Mouse (Mus musculus) hindbrain, embryonic 15.5 days (tissue): Measurements from ENCODE around the gene Arid3b. TPM values are rescaled to one million over a fixed set of nuclear protein-coding genes. Genes with fewer than 3 reads are reported as not detected.

Source experiments
- ATAC-seq: fragments of 200-750 bp; cut with Nextera tagmentation; 2 replicates; pipeline ENCODE4 v1.8.0; 2017; ENCODE audit warnings: low read depth, moderate number of reproducible peaks, moderate TSS enrichment; ENCODE audit not compliant: low FRiP score
- H3K27ac ChIP-seq: fragments of 300-500 bp; sonication (generic); replicated peaks from 2 replicates; pipeline ENCODE4 v1.5.1; 2015; ENCODE audit warnings: mild to moderate bottlenecking, inconsistent platforms
- H3K27me3 ChIP-seq: fragments of 300-500 bp; sonication (generic); 2 replicates; pipeline ENCODE4 v1.6.1; 2015; ENCODE audit warnings: control low read depth, inconsistent platforms
- H3K36me3 ChIP-seq: fragments of 300-500 bp; sonication (generic); 2 replicates; pipeline ENCODE4 v1.6.1; 2015; ENCODE audit warnings: control low read depth, inconsistent platforms
- H3K4me1 ChIP-seq: fragments of 300-500 bp; sonication (generic); replicated peaks from 2 replicates; pipeline ENCODE4 v1.6.1; 2015; ENCODE audit warnings: control low read depth, inconsistent platforms
- H3K4me2 ChIP-seq: fragments of 300-500 bp; sonication (generic); 2 replicates; pipeline ENCODE4 v1.6.1; 2015; ENCODE audit warnings: moderate library complexity, mild to moderate bottlenecking, inconsistent platforms
- H3K4me3 ChIP-seq: fragments of 300-500 bp; sonication (generic); 2 replicates; pipeline ENCODE4 v1.5.1; 2015; ENCODE audit warnings: mild to moderate bottlenecking, inconsistent platforms
- H3K9ac ChIP-seq: fragments of 300-500 bp; sonication (generic); 2 replicates; pipeline ENCODE4 v1.6.1; 2015; ENCODE audit warnings: inconsistent platforms
- H3K9me3 ChIP-seq: fragments of 300-500 bp; sonication (generic); 2 replicates; pipeline ENCODE4 v1.6.1; 2016; ENCODE audit warnings: control low read depth, inconsistent platforms
- WGBS: fragments of 180-500 bp; shearing (Covaris S2); methylation state at CpG from one replicate; pipeline ENCODE4 v1.1.7; 2015; 5-methylcytosine and 5-hydroxymethylcytosine counted together
- polyA plus RNA-seq: library from polyadenylated mRNA; unstranded; fragments of >200 nt; fragmentation: Nextera tagmentation; extraction: Ambion mirVana; gene quantifications from 2 replicates; pipeline ENCODE4 v1.2.1, GENCODE M21; 2015

Arid3b gene
- polyA plus RNA-seq, 1 experiment from 2014 or later, result 7.7 TPM

DNA sequence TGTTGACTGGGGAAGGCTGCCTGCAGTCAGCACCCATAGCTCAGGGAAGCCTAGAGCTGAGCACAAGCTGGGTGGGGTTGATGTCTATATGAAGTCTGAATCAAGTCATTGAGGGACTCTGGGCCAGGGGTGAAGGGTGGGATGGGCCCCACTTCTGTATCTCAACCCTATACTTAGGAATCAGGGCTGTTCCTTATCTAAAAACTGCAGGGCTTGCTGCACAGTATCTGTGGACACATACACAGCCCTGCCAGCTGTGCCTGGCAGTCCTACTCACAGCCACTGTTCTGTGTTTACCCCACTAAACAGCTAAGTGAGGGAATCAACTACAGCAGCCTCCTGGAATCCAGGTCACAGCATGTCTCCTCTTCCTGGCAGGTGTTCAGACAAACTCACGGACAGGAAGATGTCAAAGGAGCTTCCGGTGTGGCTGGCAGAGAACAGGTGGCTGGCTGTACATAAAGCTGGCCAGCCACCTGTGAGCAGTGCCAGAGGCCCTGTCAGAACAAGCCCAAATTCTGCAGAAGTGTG is 67.0 kb downstream of the Arid3b start:
- WGBS, result 74% methylated on average over 2 of the region's 2 CpGs
- Histone ChIP-seq H3K4me2 (no peak overlapping the region), H3K9me3 (no peaks in the 10 kb centered on the region), H3K4me3 (no peak overlapping the region), H3K36me3 (no peaks in the 10 kb centered on the region), H3K27me3 (no peaks in the 10 kb centered on the region), H3K27ac (no peak overlapping the region), H3K9ac (no peak overlapping the region), H3K4me1 (peaks cover 9% of the 10 kb centered on the region)
- no peak for ATAC-seq

DNA sequence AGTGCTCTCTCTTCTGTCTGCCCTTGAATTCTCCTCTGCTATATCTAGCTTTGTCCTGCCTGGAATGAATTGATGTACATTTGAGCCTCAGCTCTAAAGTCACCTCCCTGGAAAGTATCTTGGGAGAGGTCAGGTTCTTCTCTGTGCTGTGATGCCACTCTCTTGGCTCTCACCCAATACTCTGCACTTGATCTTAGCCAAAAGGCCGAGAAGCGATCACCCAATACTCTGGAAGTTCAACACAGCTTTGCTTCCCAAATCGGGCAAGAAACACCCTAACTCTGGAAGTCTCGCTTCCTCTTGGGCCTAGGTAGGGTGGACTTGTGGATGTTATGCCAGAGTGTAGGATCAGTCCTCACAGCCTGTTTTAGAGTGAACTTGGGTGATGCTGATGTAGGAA is 69.4 kb downstream of the Arid3b start:
- no peaks in the 10 kb centered on the region for H3K9me3 ChIP-seq
- H3K36me3 ChIP-seq, result no peaks in the 10 kb centered on the region
- 98% methylated on average over 4 of the region's 4 CpGs for WGBS
- no peak overlapping the region for H3K9ac ChIP-seq
- no peak for ATAC-seq
- H3K27ac ChIP-seq, result no peak overlapping the region
- peaks cover 30% of the 10 kb centered on the region for H3K4me1 ChIP-seq
- no peaks in the 10 kb centered on the region for H3K27me3 ChIP-seq
- no peak overlapping the region for H3K4me3 ChIP-seq
- H3K4me2 ChIP-seq, result no peak overlapping the region

GRCm38 (mm10) chr9:57766431-57766830 is 70.2 kb downstream of the Arid3b start:
- H3K36me3 ChIP-seq, result peaks cover 2% of the 10 kb centered on the region; the same call in 1 of the 2 replicates
- H3K4me1 ChIP-seq, result peaks cover 38% of the 10 kb centered on the region
- H3K4me2 ChIP-seq, result peak overlapping the region; percentile 83
- WGBS, result 25% methylated on average over 6 of the region's 6 CpGs
- H3K9me3 ChIP-seq, result no peaks in the 10 kb centered on the region
- H3K9ac ChIP-seq, result no peak overlapping the region
- no peak for ATAC-seq
- H3K27me3 ChIP-seq, result no peaks in the 10 kb centered on the region
- peak overlapping the region; percentile 97 for H3K4me3 ChIP-seq
- H3K27ac ChIP-seq, result peak overlapping the region; percentile 99

GRCm38 (mm10) chr9:57765364-57766351 is 70.9 kb downstream of the Arid3b start, which contains the start of gene Clk3:
Gene Clk3, minus strand, starts transcription at chr9:57765860.
- under 1% methylated on average over 93 of the region's 93 CpGs for WGBS

GRCm38 (mm10) chr9:57764974-57765363 is 71.6 kb downstream of the Arid3b start:
- Histone ChIP-seq H3K36me3 (peaks cover 15% of the 10 kb centered on the region), H3K9me3 (no peaks in the 10 kb centered on the region), H3K4me1 (peaks cover 38% of the 10 kb centered on the region), H3K4me3 (peak overlapping the region; percentile 97), H3K27me3 (no peaks in the 10 kb centered on the region), H3K4me2 (peak overlapping the region; percentile 83), H3K9ac (peak overlapping the region; percentile 96), H3K27ac (peak overlapping the region; percentile 99)
- 0% methylated on average over 45 of the region's 45 CpGs for WGBS
- peak; percentile 92 for ATAC-seq

More at GRCm38 (mm10) chr9:57765364-57766351, 70.9 kb downstream of the Arid3b start, which contains the start of gene Clk3:
- peak; percentile 77 for ATAC-seq
- peaks cover 38% of the 10 kb centered on the region for H3K4me1 ChIP-seq
- H3K27me3 ChIP-seq, result no peaks in the 10 kb centered on the region
- peak within 1 kb of the TSS; percentile 99 for H3K27ac ChIP-seq
- no peaks in the 10 kb centered on the region for H3K9me3 ChIP-seq
- peaks cover 9% of the 10 kb centered on the region for H3K36me3 ChIP-seq
- peak within 1 kb of the TSS; percentile 97 for H3K4me3 ChIP-seq
- H3K9ac ChIP-seq, result peak within 1 kb of the TSS; percentile 96
- H3K4me2 ChIP-seq, result peak within 1 kb of the TSS; percentile 83

DNA sequence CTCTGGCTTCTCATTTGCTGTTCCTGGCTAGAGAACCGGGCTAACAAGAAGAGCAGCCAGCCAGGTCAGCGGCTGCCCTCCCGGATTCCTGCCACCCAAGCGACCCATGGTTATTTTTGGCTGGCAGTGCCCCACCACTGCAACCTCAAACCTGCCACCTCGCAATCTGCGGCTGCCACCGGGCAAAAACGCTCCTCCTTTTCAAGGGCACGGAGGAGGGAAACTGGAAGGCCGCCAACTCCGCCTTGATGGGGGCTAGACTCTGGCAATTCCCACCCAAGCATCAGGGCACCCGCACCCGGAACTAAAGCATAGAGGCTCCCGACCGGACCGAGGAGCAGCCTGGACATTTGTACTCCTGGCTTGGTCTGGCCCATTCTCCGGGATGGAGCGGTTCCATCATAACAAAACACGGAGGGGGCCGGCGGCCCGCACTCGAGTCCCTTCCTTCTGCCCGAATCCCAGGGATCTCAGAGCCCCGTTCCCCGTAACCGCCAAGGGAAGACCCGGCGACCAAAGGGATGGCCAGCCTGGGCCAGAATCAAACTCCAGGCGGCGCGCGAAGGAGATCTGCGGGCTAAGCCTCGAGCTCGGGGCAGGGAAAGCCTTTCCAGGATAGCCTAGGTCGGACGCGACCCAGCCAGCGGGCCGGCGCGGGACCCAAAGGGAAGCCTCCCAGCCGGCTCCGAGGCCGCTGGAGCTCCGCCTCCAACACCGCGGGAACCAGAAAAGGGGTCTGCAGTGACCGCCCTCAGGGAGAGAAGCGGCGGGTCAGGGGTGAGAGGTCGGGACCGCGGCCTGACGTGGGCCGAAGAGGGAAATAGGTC is 72.2 kb downstream of the Arid3b start:
- Histone ChIP-seq H3K4me1 (peaks cover 38% of the 10 kb centered on the region), H3K36me3 (peaks cover 21% of the 10 kb centered on the region), H3K4me2 (peak overlapping the region; percentile 83), H3K9ac (peak overlapping the region; percentile 96), H3K4me3 (peak overlapping the region; percentile 97), H3K27me3 (no peaks in the 10 kb centered on the region), H3K9me3 (no peaks in the 10 kb centered on the region), H3K27ac (peak overlapping the region; percentile 99)
- WGBS, result under 1% methylated on average over 57 of the region's 57 CpGs
- ATAC-seq, result peak; percentile 47

- WGBS, result 57% methylated on average over 6 of the region's 6 CpGs
- H3K4me1 ChIP-seq, result peaks cover 38% of the 10 kb centered on the region
- H3K27ac ChIP-seq, result no peak overlapping the region
- no peak for ATAC-seq
- peaks cover 37% of the 10 kb centered on the region for H3K36me3 ChIP-seq
- peak overlapping the region; percentile 83 for H3K4me2 ChIP-seq
- H3K4me3 ChIP-seq, result no peak overlapping the region
- H3K9ac ChIP-seq, result peak overlapping the region; percentile 1; the same call in 1 of the 2 replicates
- H3K9me3 ChIP-seq, result no peaks in the 10 kb centered on the region
- no peaks in the 10 kb centered on the region for H3K27me3 ChIP-seq
Observed at GRCm38 (mm10) chr9:57762563-57762991, 74.0 kb downstream of the Arid3b start.

DNA sequence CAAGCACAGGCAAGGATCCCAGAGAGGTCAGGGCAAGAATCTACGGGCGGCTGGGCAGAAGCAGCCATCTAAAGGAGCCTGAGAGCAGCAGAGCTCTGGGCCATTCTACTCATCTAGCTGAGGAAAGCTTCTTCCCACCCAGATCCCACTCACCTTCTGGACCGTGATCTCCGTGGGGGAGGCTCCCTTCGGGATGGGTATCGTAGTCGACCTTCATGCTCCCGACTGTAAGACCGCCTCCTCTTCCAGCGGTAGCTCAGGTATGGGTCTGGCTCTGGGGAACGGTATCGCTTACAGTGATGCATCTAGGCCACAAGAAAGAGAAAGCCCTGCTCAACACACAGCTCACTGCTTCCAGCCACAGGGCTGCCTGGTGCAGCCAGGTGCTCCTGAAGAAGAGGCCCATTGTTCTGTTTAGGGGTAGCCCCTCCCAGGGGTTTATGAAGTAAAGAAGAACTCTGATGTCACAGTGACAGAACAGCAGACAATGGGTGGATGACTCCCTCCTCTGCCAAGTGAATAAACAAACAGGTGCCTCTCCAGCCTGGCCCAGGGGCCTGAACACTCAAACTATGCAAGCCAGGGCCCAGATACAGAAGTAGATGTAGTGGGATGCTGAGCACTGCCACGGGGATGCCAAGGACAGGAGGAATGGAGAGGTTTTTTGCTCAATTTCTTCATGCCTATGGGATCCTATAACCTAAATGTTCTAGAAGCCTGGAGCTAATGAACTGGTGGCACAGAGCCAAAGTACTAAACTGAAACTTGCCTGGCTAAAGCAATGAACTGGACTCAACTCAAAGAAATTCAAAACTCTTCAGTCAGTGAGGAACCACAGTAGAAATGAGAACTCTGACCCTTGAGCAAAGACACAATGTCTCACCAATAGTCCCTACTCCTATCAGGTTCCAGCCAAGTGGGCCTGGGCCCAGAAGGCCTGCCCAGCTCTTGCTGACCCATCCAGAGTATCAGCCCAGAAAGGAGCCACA is 74.7 kb downstream of the Arid3b start:
- ATAC-seq, result no peak
- Histone ChIP-seq H3K9ac (no peak overlapping the region; the same call in 1 of the 2 replicates), H3K27me3 (no peaks in the 10 kb centered on the region), H3K4me3 (no peak overlapping the region), H3K4me2 (peak overlapping the region; percentile 83), H3K27ac (peak overlapping the region; percentile 28; the same call in 1 of the 2 replicates), H3K9me3 (no peaks in the 10 kb centered on the region), H3K4me1 (peaks cover 38% of the 10 kb centered on the region), H3K36me3 (peaks cover 44% of the 10 kb centered on the region)
- WGBS, result 95% methylated on average over 13 of the region's 13 CpGs

DNA sequence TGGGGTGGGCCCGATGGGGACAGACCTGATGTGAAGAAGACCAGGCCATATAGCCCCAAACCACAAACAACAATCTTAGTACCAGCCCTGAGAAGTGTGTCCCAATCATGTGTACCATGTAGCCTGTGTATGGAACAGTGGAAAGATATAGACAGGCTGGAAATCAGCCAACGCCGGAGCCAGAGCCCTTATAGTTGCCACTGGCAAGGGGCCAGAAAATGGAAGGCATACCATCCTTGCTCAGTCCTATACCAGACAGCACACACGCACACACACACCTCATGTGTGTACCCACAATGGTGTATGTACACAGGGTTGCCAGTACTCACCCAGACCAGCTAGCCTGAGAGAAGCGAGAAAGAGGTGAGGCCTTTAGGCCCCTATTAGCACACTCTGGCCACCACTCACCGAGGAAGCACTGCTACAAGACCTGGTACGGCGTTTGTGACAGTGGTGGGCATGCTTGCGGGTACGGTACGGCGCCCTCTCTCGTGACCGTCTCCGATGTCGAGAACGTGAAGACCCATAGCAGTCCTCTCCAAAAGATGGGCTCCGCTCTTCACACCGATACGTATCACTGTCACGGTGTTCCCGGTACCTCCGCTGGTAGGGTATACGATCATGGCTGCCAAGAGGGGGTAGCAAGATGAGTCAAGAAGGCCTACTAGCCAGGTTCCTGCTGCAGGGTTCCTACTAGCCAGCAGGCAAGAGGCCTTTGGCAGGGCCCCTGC is 76.0 kb downstream of the Arid3b start:
- Histone ChIP-seq H3K27me3 (no peaks in the 10 kb centered on the region), H3K9ac (no peak overlapping the region), H3K9me3 (no peaks in the 10 kb centered on the region), H3K4me1 (peaks cover 29% of the 10 kb centered on the region), H3K36me3 (peaks cover 50% of the 10 kb centered on the region), H3K4me3 (no peak overlapping the region), H3K4me2 (no peak overlapping the region), H3K27ac (no peak overlapping the region)
- WGBS, result 96% methylated on average over 24 of the region's 24 CpGs
- ATAC-seq, result no peak

- H3K9ac ChIP-seq, result no peak overlapping the region
- H3K36me3 ChIP-seq, result peaks cover 63% of the 10 kb centered on the region
- H3K4me1 ChIP-seq, result peaks cover 29% of the 10 kb centered on the region
- no peaks in the 10 kb centered on the region for H3K9me3 ChIP-seq
- H3K27ac ChIP-seq, result no peak overlapping the region
- H3K4me3 ChIP-seq, result no peak overlapping the region
- H3K4me2 ChIP-seq, result no peak overlapping the region
- ATAC-seq, result no peak
- 26% methylated on average over 6 of the region's 6 CpGs for WGBS
- no peaks in the 10 kb centered on the region for H3K27me3 ChIP-seq
Observed at GRCm38 (mm10) chr9:57759289-57759688, 77.3 kb downstream of the Arid3b start.
